Mouse (Mus musculus) ovary, postnatal 14 days (tissue): Measurements from ENCODE around the gene Cyp8b1.

Experiments used
- DNase-seq: peaks from one replicate; pipeline ENCODE4 v3.0.0; 2022; ENCODE audit warnings: low spot score

Cyp8b1 gene

GRCm38 (mm10) chr9:121914226-121914757 is 1.8 kb downstream of the Cyp8b1 start:
- no peak for DNase-seq

DNA sequence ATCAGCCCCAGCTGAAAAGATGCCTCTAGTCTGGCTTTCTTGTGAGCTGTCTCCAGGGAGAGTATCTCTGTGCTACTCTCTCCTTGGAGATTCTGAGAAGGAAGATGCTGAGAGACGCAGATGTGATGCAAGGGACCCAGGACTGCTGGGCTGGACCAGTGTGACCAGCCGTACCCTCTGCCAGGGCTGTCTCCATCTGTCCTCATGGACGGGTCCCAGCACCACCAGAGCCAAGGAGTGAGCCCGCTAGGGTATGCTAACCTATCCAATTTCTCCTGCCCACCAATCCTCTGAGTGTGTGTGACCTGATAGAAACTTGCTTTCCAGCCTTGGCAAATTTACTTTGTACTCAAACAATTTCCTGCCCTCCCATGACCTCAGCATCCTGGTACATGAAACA is 3.3 kb downstream of the Cyp8b1 start:
- DNase-seq, result no peak

GRCm38 (mm10) chr9:121911196-121911595 is 4.9 kb downstream of the Cyp8b1 start:
- DNase-seq, result no peak

DNA sequence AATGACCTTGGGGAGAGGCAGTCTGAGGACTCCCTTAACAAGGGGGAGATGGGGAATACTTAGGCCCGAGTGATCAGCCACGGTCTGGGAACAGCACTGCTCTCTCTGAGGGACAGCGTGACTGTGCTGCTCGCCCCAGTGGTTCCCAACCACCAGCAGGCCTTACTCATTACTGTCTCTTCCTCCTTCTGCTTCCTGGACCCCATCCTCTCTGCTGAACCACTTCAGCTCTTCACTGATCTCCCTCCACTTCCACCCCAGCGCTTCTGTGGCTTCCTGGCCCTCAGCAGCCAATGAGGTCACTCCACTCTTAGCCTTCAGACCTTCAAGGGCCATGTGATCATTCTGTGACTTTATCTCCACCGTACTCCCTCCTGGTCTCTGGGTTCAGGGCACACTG is 6.5 kb downstream of the Cyp8b1 start:
- DNase-seq, result no peak

GRCm38 (mm10) chr9:121908321-121908720 is 7.8 kb downstream of the Cyp8b1 start:
- no peak for DNase-seq

DNA sequence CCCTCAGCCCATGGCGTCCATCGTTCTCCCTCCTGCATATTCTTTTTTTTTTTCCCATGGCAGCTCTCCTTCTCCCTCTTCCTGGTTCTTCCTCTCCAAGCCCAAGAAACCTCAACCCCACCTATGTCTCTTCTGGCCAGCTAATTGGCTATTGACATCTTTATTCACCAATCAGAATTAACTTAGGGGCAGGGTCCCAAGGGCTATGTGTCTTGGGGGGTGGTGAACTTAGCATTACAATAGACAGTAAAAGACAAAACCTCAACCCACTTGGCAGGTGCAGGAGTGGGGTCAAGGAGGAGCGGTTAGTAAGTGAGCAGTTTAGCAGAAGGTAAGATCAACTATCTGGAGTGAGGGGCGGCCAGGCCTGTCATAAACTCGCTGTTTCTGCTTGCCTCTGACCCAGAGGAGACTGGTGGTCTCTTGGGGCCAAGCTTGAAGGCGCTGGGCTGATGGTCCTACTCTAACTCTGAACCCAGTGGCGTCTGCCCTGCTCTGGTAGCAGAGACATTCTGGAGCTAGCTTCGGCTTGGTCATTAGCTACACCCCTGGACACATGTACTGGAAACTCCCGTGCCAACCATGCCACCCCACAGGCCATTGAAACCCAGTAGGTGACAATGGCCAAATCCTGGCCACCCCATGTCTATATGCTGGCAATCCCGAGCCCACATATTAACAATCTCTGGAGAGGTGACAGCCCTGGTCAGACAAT is 8.6 kb downstream of the Cyp8b1 start:
- DNase-seq, result no peak

- DNase-seq, result no peak
Measured at GRCm38 (mm10) chr9:121906456-121906855, 9.6 kb downstream of the Cyp8b1 start.

DNA sequence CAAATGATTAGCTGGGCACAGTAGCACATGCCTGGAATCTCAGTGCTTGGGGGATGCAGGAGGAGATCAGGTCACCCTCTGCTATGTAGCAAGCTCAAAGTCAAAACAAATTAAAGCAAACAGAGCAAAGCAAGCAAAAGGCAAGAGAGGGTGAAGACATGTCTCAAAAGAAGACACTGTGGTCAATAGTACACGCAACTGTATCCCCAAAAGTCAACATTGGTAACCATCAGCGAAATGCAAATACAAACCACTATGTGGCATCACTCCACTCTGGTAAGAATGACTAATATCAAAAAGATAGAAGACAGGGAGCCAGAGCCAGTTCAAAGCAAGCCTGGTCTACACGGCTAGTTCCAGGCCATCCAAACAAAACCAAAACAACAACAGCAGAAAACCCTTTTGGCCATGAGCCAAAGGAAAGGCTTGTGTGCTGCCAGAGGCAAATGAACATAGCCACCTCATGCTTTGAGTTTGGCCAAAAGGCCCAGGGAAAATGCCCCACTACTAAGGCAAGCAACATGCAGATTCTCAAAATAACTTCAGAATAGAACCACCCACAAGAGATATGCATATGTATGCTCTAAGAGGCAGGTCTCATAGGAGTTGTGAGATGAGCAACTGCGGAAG is 10.4 kb downstream of the Cyp8b1 start:
- no peak for DNase-seq

DNA sequence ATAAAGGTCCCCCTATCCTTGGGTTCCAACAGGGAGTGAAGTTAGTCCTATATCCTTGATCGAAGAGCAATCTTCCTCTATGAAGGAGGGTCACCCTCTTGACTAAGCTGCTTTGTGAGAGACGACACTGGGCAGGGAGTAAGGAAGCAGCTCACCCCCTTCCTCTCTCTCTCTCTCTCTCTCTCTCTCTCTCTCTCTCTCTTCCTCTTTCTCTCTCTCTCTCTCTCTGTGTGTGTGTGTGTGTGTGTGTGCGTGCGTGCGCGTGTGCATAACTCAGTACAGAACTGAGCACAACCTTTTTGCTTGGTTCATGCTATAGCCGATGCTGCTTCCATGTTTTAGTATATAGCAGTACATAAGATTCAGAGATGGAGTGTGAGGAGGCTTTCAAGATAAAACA is 11.2 kb downstream of the Cyp8b1 start:
- DNase-seq, result no peak

DNA sequence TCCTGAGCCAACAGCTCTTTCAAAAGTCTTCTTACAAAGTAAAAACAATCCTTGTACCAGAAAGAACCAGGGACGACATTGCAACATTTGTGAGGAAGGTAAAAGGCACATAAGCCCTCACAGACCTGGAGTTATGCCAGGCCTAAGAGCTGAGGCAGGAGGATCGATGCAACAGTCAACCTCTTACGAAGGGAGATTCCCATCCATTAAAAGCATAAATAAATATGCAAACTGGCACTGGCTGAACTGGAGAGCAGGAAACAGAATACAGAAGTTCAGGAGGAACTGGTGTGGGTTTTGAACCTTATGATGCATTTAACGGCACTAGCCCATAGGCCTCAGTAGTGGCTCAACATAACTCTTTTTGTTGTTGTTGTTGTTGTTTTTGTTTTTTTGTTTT is 11.8 kb downstream of the Cyp8b1 start:
- DNase-seq, result no peak

- no peak for DNase-seq
Measured at GRCm38 (mm10) chr9:121903476-121904305, 12.4 kb downstream of the Cyp8b1 start.

DNA sequence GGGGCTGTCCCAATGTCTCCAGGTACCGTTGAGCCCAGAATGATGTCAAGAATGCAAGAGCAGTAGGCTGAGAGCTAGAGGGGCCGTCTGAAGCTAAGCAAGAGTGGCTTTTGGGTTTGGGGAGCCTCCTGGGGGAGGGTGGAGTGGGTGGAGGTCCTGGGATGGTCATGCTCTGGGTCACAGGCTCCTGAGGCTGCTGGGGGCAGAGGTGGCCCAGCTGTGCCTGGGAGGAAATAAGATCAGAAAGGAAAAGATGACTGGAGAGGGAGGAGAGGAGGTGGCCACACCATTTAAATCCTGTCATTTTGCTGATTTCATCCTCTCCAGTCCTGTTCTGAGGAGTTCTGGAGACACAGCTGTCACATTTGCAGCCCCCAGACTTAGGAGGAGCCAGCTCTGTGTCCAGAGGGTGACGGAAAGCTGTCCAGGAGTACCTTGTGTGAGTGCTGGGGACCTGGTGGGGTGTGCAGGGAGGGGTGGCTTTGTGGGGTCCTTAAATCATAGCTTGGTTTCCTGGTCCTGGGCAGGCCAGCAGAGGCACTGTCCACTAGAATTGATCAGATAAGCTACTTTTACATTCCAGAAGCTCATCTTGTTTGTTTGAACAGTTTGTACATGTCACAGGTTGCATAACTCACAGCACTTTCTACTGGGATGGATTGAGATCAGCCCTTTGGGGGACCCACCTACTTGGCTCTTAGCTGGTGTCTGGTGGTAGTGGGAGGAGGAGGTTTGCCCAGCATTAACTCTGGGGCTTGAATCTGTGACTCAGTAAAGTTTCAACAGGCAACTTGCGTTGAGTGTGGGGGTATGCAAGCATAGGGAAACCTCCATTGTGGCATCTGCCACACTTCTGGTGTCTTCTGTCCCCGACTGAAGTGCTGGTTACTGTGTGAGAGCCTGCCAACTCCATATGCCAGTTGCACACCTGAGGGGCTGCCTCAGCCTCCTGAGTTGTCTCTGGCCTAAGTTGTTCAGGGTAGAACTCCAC is 14.1 kb downstream of the Cyp8b1 start:
- no peak for DNase-seq

GRCm38 (mm10) chr9:121900282-121900855 is 15.7 kb downstream of the Cyp8b1 start:
- DNase-seq, result no peak

GRCm38 (mm10) chr9:121899306-121899705 is 16.8 kb downstream of the Cyp8b1 start:
- DNase-seq, result no peak

GRCm38 (mm10) chr9:121898245-121898644 is 17.9 kb downstream of the Cyp8b1 start, which contains the start of gene Ackr2:
Ackr2 (plus strand) TSS chr9:121898355.
- no peak for DNase-seq

GRCm38 (mm10) chr9:121896820-121897219 is 19.3 kb downstream of the Cyp8b1 start:
- DNase-seq, result no peak

- DNase-seq, result no peak
Measured at GRCm38 (mm10) chr9:121895392-121895993, 20.6 kb downstream of the Cyp8b1 start.

DNA sequence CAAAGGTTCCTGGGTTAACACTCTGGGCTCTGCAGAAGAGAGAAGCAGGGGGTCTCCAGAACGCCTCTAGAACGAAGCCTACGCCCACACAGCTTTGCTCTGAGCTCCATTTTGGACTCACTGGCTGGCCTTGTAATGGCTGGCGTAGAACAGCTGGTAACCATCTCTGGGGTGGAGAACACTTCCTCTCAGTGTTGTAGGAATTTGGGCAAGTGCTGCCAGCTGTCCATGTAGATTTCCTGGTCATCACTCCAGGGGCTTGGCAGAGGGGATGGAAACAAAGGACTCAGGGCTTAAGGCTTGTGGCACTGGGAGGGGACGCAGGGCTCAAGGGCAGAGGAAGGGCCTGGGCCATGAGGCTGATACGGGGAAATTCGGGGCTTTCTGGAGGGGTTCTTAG is 21.7 kb downstream of the Cyp8b1 start:
- DNase-seq, result no peak

DNA sequence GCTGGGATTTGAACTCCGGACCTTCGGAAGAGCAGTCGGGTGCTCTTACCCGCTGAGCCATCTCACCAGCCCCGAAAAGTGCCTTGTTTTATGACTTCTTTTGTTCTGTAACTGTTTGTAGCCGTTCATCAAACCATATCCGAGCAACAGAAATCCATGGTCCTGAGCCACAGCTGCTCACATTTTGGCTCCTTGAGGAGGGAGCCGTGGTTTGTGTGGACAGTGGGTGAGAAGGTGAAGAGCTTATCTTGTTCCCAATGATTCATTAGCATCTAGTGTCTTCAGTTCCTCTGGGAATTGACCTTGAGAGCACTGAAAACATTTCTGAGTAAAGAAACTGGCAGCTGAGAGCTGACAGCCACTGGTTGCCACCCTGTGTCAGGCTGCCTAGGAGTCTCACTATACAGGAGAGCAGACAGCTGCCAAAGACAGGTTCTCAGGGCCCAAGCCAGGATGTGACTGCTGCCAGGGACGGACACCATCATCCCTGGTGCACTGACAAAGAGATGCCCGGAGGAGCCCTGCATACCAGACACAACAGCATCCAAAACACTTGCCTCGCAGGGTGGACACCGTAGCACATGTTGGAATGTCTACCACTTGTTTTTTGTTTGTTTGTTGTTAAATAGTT is 23.9 kb downstream of the Cyp8b1 start:
- DNase-seq, result no peak

GRCm38 (mm10) chr9:121891301-121891700 is 24.8 kb downstream of the Cyp8b1 start:
- no peak for DNase-seq
